ENCODE assay signal across 8 mouse cellular contexts in genomic region chr14:15438485-15439157, GRCm38 (mm10). TPM values are rescaled to one million over a fixed set of nuclear protein-coding genes. Genes with fewer than 3 reads are reported as not detected.
DNase-seq lines count a peak whose midpoint lies in the region; ATAC-seq and TF ChIP-seq lines count a peak whose summit lies in the region.

Gene Lrrc3b (minus strand): TSS chr14:15438987.

- no peaks in the 10 kb centered on the region for H3K36me3 ChIP-seq in testis, adult 2 months (ENCODE audit: control insufficient read depth, insufficient read depth, low read length)
- no peaks in the 10 kb centered on the region for H3K36me3 ChIP-seq in embryonic facial prominence, embryonic 14.5 days (ENCODE audit: control insufficient read depth, insufficient read depth, low read length)
- H3K36me3 ChIP-seq in heart, embryonic 13.5 days = no peaks in the 10 kb centered on the region
- no peaks in the 10 kb centered on the region for H3K36me3 ChIP-seq in kidney, postnatal 0 days (ENCODE audit: insufficient read depth, low read length)
- no peaks in the 10 kb centered on the region for H3K36me3 ChIP-seq in liver, adult 2 months (ENCODE audit: control insufficient read depth, insufficient read depth, low read length)

- no peaks in the 10 kb centered on the region for H3K27me3 ChIP-seq in testis, adult 2 months (ENCODE audit: control insufficient read depth, insufficient read depth, low read length)
- peaks cover 21% of the 10 kb centered on the region; the same call in 1 of the 2 replicates for H3K27me3 ChIP-seq in embryonic facial prominence, embryonic 14.5 days (replicated peaks; ENCODE audit: control insufficient read depth, insufficient read depth, low read length)
- peaks cover 8% of the 10 kb centered on the region; the same call in 1 of the 2 replicates for H3K27me3 ChIP-seq in heart, embryonic 13.5 days (replicated peaks)
- peaks cover 12% of the 10 kb centered on the region; the same call in 1 of the 2 replicates for H3K27me3 ChIP-seq in kidney, postnatal 0 days (ENCODE audit: insufficient read depth, low read length)
- peaks cover 4% of the 10 kb centered on the region; the same call in 1 of the 2 replicates for H3K27me3 ChIP-seq in liver, adult 2 months (ENCODE audit: control insufficient read depth, insufficient read depth, low read length)

- no peak for TF ChIP-seq CTCF in testis, adult 2 months (IDR thresholded peaks at IDR 0.05; ENCODE audit: control insufficient read depth, insufficient read depth, insufficient replicate concordance, low read depth, low read length)
- 0 out of 2 replicates have a peak, but pooled peaks have one; percentile 15 for TF ChIP-seq CTCF in kidney, postnatal 0 days (IDR thresholded peaks at IDR 0.05; ENCODE audit: low read depth)
- TF ChIP-seq CTCF in liver, adult 2 months (IDR thresholded peaks at IDR 0.05; ENCODE audit: low read depth, low read length) = no peak
- no peak for TF ChIP-seq CTCF in olfactory bulb, adult 2 months (IDR thresholded peaks at IDR 0.05; ENCODE audit: insufficient read depth, low read depth, low read length)

- H3K4me1 ChIP-seq in testis, adult 2 months (ENCODE audit: control insufficient read depth, insufficient read depth, low read length) = no peaks in the 10 kb centered on the region; the same call in 1 of the 2 replicates
- H3K4me1 ChIP-seq in embryonic facial prominence, embryonic 14.5 days (ENCODE audit: control insufficient read depth, insufficient read depth, low read length) = no peaks in the 10 kb centered on the region
- H3K4me1 ChIP-seq in heart, embryonic 13.5 days = peaks cover 30% of the 10 kb centered on the region
- peaks cover 5% of the 10 kb centered on the region; the same call in 1 of the 2 replicates for H3K4me1 ChIP-seq in kidney, postnatal 0 days (replicated peaks; ENCODE audit: insufficient read depth, low read length)
- H3K4me1 ChIP-seq in liver, adult 2 months (ENCODE audit: control insufficient read depth, insufficient read depth, low read length) = no peaks in the 10 kb centered on the region
- H3K4me1 ChIP-seq in olfactory bulb, adult 2 months (ENCODE audit: control insufficient read depth, insufficient read depth, low read length) = no peaks in the 10 kb centered on the region; the same call in 1 of the 2 replicates

- H3K4me2 ChIP-seq in embryonic facial prominence, embryonic 14.5 days (ENCODE audit: low read depth, low read length) = peak within 1 kb of the TSS; percentile 87
- H3K4me2 ChIP-seq in heart, embryonic 13.5 days = peak within 1 kb of the TSS; percentile 95
- peak within 1 kb of the TSS; percentile 87 for H3K4me2 ChIP-seq in kidney, postnatal 0 days (ENCODE audit: low read length)

- no peak within 1 kb of the TSS for H3K27ac ChIP-seq in testis, adult 2 months (ENCODE audit: control insufficient read depth, insufficient read depth, low read depth, low read length)
- no peak within 1 kb of the TSS for H3K27ac ChIP-seq in embryonic facial prominence, embryonic 14.5 days (replicated peaks; ENCODE audit: low read depth, low read length)
- H3K27ac ChIP-seq in heart, embryonic 13.5 days (replicated peaks) = peak within 1 kb of the TSS; percentile 74
- no peak within 1 kb of the TSS for H3K27ac ChIP-seq in kidney, postnatal 0 days
- H3K27ac ChIP-seq in liver, adult 2 months (replicated peaks; ENCODE audit: insufficient read depth, low read depth, low read length) = no peak within 1 kb of the TSS
- H3K27ac ChIP-seq in olfactory bulb, adult 2 months (ENCODE audit: insufficient read depth, low read depth, low read length) = peak within 1 kb of the TSS; percentile 47

- ATAC-seq in embryonic facial prominence, embryonic 14.5 days (ENCODE audit: low read depth) = peak; percentile 90
- peak; percentile 64 for ATAC-seq in heart, embryonic 13.5 days (ENCODE audit: extremely low read depth, insufficient number of reproducible peaks, low FRiP score, low TSS enrichment)
- ATAC-seq in kidney, postnatal 0 days (replicated peaks; ENCODE audit: low FRiP score, low read depth) = peak; percentile 64
- no peak for ATAC-seq in inflammation-experienced regulatory T-cells, adult 6 months

- peak within 1 kb of the TSS; percentile 0 for H3K4me3 ChIP-seq in testis, adult 2 months (ENCODE audit: control insufficient read depth, low read depth, low read length)
- H3K4me3 ChIP-seq in embryonic facial prominence, embryonic 14.5 days (ENCODE audit: low read depth, low read length) = peak within 1 kb of the TSS; percentile 54
- H3K4me3 ChIP-seq in heart, embryonic 13.5 days = peak within 1 kb of the TSS; percentile 75
- peak within 1 kb of the TSS; percentile 51 for H3K4me3 ChIP-seq in kidney, postnatal 0 days (replicated peaks; ENCODE audit: low read depth, low read length)
- peak within 1 kb of the TSS; percentile 33; the same call in 1 of the 2 replicates for H3K4me3 ChIP-seq in liver, adult 2 months (ENCODE audit: insufficient read depth, low read depth, low read length)
- H3K4me3 ChIP-seq in olfactory bulb, adult 2 months (ENCODE audit: insufficient read depth, low read depth, low read length) = peak within 1 kb of the TSS; percentile 67

- TF ChIP-seq POLR2A in testis, adult 2 months (IDR thresholded peaks at IDR 0.05; ENCODE audit: control insufficient read depth, low read depth, low read length) = no peak
- no peak for TF ChIP-seq POLR2A in liver, adult 2 months (IDR thresholded peaks at IDR 0.05; ENCODE audit: extremely low read depth, insufficient read depth, low read length)
- no peak for TF ChIP-seq POLR2A in olfactory bulb, adult 2 months (IDR thresholded peaks at IDR 0.05; ENCODE audit: insufficient read depth, low read depth, low read length)

- no peak for DNase-seq in testis, postnatal 14 days (ENCODE audit: low spot score)
- DNase-seq in embryonic facial prominence, embryonic 14.5 days (ENCODE audit: low spot score) = peak; percentile 72
- peak; percentile 49 for DNase-seq in kidney, postnatal 0 days (ENCODE audit: low spot score)
- no peak for DNase-seq in liver, adult 2 months (ENCODE audit: extremely low read depth, low read depth, low spot score)

- no peaks in the 10 kb centered on the region for H3K9me3 ChIP-seq in embryonic facial prominence, embryonic 14.5 days (ENCODE audit: control insufficient read depth, low read length)
- no peaks in the 10 kb centered on the region for H3K9me3 ChIP-seq in heart, embryonic 13.5 days
- no peaks in the 10 kb centered on the region for H3K9me3 ChIP-seq in kidney, postnatal 0 days (replicated peaks; ENCODE audit: low read length)

- peak within 1 kb of the TSS; percentile 53 for H3K9ac ChIP-seq in embryonic facial prominence, embryonic 14.5 days (ENCODE audit: low read depth, low read length)
- peak within 1 kb of the TSS; percentile 83 for H3K9ac ChIP-seq in heart, embryonic 13.5 days
- H3K9ac ChIP-seq in kidney, postnatal 0 days (ENCODE audit: low read depth, low read length) = 0 out of 2 replicates have a peak within 1 kb of the TSS, but pooled peaks have one; percentile 28
- no peak within 1 kb of the TSS for H3K9ac ChIP-seq in liver, adult 2 months (ENCODE audit: low read depth, low read length)

- no peaks in the 10 kb centered on the region for H3K79me2 ChIP-seq in liver, adult 2 months (ENCODE audit: control insufficient read depth, insufficient read depth, low read length)

- under 1% methylated on average over 41 of the region's 51 CpGs for WGBS in embryonic facial prominence, embryonic 14.5 days
- WGBS in heart, embryonic 13.5 days = under 1% methylated on average over 42 of the region's 51 CpGs
- under 1% methylated on average over 51 of the region's 51 CpGs for WGBS in kidney, postnatal 0 days
- under 1% methylated on average over 51 of the region's 51 CpGs for WGBS in liver, adult 2 months
- WGBS in olfactory bulb, adult 2 months = under 1% methylated on average over 51 of the region's 51 CpGs

RNA-seq across cellular contexts. Expression of gene Lrrc3b, which starts in this region (rescaled TPM):
- polyA plus RNA-seq in testis, adult 2 months (2012; rRNA removed) = 0.06 and 0.15 TPM in 2 replicates
- 3.3 and 3.6 TPM in 2 replicates for polyA plus RNA-seq in embryonic facial prominence, embryonic 14.5 days (2014; fragmentation: Nextera tagmentation; extraction: Ambion mirVana)
- polyA plus RNA-seq in heart, embryonic 13.5 days (2015; fragmentation: Nextera tagmentation; extraction: Ambion mirVana) = 5.1 and 7.6 TPM in 2 replicates
- 4.2 and 4.4 TPM in 2 replicates for polyA plus RNA-seq in kidney, postnatal 0 days (2015; fragmentation: Nextera tagmentation; extraction: Ambion mirVana)
- not detected in 2 replicates for total RNA-seq in liver, adult 2 months (2014; rRNA removed)
- polyA plus RNA-seq in liver, adult 2 months (2012; rRNA removed) = 0.09 TPM in 1 of 2 replicates, not detected in the other
- not detected in 2 replicates for polyA plus RNA-seq in olfactory bulb, adult 2 months (2012; ENCODE audit: insufficient read depth, insufficient read length, low replicate concordance, missing spikeins)
- not detected for polyA plus RNA-seq in inflammation-experienced regulatory T-cells, adult 6 months (2017; shearing (Covaris generic))

Comparison
In these comparisons a context has a peak if more than half of its experiments do, and no peak if none do; other contexts are left out.
1. H3K27ac ChIP-seq: peak in heart, embryonic 13.5 days (single experiment) and olfactory bulb, adult 2 months (single experiment); none in testis, adult 2 months (single experiment), embryonic facial prominence, embryonic 14.5 days (single experiment), kidney, postnatal 0 days (single experiment) and liver, adult 2 months (single experiment).
2. H3K4me3 ChIP-seq: peak in every context shown above with its lines; median percentile 75 in heart, embryonic 13.5 days; 67 in olfactory bulb, adult 2 months; 54 in embryonic facial prominence, embryonic 14.5 days; 51 in kidney, postnatal 0 days; 33 in liver, adult 2 months; 0 in testis, adult 2 months.
3. DNase-seq: peak in embryonic facial prominence, embryonic 14.5 days (single experiment) and kidney, postnatal 0 days (single experiment); none in testis, postnatal 14 days (single experiment) and liver, adult 2 months (single experiment).
4. Peak in every context shown above with its lines, with median percentiles within 50 percentile points of each other: H3K4me2 ChIP-seq.